Mouse (Mus musculus): ENCODE data around the gene Mapk8ip3. TPM values are rescaled to one million over a fixed set of nuclear protein-coding genes. Genes with fewer than 3 reads are reported as not detected.
"Not testable (repeated sequence)": the region's sequence is repeated elsewhere in the genome, so short reads cannot be mapped to it uniquely, and the experiment has no call there.

Gene Mapk8ip3
- 100 to 1,000 TPM; 383 to 387 TPM for total RNA-seq (2021)
- long read RNA-seq, experiment 1, transcript Mapk8ip3-217 (3 exons, 934 nt) = major isoform, 12 of 141 reads
- long read RNA-seq, experiment 1, partial matches to known transcripts = 83 of 141 reads
- long read RNA-seq, experiment 1, other reads (novel, unspliced or antisense) = 46 of 141 reads
- long read RNA-seq, experiment 2, transcript Mapk8ip3-217 (3 exons, 934 nt) = major isoform, 7 of 106 reads
- long read RNA-seq, experiment 2, partial matches to known transcripts = 59 of 106 reads
- long read RNA-seq, experiment 2, other reads (novel, unspliced or antisense) = 40 of 106 reads

- DNase-seq (ENCODE audit: low spot score in 2 of 2) = peak; percentile 97 to 98
Measured at GRCm38 (mm10) chr17:24936259-24937237, at the start of gene Mapk8ip3. Gene Mapk8ip3, minus strand, starts transcription at chr17:24936977.

- DNase-seq (ENCODE audit: low spot score in 2 of 2) = no peak
Measured at GRCm38 (mm10) chr17:24960852-24961715, 24.3 kb upstream of the Mapk8ip3 start.

DNA sequence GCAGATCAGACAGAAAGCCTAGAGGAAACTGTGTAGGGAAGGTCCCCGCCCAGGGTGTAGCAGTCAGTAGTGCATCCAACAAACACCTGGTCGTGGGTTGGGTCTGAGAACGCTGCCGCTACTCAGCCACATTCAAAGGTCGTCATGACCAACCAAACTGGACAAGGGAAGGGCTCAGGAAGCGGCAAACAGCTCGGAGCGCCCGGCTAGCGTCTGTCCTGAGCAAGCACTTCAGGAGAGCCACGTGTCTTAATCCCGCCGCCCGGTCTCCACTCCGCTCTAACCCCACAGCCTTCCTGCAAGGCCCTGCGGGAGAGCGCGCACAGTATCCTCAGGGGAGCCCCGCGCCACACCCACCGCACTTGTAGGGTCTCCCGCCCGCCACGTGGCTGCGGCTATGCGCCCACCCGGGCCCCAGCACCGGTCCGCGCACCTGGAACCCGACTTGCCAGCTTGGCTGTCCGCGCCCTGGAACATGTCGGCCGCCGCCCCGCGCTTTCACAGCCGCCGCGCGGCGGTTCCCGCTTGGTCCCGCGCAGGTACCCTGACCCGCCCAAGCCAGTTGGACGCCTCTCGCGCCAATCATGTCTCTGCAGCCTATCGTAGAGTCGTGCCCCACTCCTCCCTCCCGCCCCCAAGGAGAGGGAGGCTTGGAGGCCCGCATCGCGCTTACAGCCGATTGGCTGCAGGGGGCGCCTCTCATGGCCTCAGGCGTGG lies 23.5 kb upstream of the Mapk8ip3 start, which contains the start of gene Jpt2:
Gene Jpt2 (minus strand): TSS at position 555 of the 717 bp plus-strand sequence.
- DNase-seq (ENCODE audit: low spot score in 2 of 2) = peak; percentile 96 to 98

GRCm38 (mm10) chr17:24959371-24959770 lies 22.6 kb upstream of the Mapk8ip3 start:
- DNase-seq (ENCODE audit: low spot score in 2 of 2) = no peak

DNA sequence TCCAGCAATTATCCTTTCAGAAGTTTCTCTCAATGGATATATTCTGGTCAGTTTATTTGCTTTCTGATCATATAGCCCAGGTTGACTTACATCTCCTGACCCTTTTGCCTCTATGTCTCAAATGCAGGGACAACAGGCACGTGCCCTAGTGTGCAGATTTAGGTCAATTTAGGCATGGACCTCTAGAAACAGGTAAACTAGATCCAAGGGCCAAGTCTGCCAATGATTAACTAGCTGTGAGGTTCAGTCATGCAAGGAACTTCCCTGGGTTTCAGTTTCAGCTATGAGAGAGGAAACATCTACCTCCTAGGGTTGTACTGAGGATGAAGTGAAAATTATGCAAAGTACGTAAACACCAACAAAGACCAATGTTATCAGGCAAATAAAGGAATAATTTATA lies 16.5 kb upstream of the Mapk8ip3 start:
- no peak for DNase-seq (ENCODE audit: low spot score in 2 of 2)

- DNase-seq (ENCODE audit: low spot score in 2 of 2) = no peak
Measured at GRCm38 (mm10) chr17:24950671-24951070, 13.9 kb upstream of the Mapk8ip3 start.

DNA sequence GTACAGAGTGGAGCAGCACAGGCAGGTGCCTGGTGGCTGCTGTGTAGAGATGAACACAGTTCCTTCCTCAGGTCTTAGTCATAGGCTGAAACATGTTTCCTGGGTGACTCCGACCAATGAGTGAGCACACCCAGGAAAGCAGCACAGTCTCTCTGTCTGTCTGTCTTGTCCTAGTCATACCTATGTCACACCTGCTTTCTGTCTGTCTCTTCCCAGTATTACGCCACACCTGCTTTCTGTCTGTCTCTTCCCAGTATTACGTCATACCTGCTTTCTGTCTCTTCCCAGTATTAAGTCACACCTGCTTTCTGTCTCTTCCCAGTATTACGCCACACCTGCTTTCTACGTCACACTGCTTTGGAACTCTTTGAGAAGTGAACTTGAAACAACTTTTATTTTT lies 11.4 kb upstream of the Mapk8ip3 start:
- no peak for DNase-seq (ENCODE audit: low spot score in 2 of 2)

GRCm38 (mm10) chr17:24943589-24943988 lies 6.8 kb upstream of the Mapk8ip3 start:
- DNase-seq (ENCODE audit: low spot score in 2 of 2) = not testable (repeated sequence)

DNA sequence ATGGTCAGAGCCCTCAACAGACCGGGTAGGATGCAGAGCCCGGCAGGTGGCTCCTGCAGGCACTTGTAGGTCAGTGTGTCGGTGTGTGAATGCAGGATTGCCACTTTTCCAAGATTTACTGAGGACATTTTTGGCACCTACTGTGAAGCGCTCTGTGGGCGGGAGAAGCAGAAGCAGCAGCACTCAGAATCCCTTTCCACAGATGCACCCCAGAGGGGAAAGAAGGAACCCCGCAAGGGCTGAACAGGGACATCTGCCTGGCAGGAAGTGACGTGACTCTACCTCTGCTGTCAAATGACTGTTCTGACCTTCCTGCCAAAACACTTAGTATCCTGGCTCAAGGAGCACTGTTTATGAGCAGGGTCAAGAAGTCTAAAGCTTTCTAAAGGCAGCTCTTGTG lies 6.3 kb upstream of the Mapk8ip3 start:
- DNase-seq (ENCODE audit: low spot score in 2 of 2) = peak; percentile 50 to 76

DNA sequence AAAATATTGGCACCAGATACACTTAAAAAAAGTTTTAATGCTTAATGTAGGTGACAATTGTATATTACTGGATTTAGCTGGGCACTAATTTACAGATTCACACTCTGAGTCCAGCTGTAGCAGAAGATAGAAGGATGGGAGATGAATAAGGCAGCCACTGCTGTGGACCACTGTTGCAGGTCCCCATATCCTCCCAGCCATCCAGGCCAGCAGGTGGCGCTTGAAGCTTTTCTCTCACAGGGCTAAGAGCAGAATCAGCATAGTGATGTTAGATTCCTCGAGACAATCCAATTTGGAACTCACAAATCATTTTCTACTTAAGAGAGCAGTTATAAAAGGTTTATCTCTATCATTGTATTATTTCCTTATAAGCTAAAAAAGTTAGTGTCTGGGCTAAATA lies 5.7 kb upstream of the Mapk8ip3 start:
- peak; percentile 24 to 48 for DNase-seq (ENCODE audit: low spot score in 2 of 2)

DNA sequence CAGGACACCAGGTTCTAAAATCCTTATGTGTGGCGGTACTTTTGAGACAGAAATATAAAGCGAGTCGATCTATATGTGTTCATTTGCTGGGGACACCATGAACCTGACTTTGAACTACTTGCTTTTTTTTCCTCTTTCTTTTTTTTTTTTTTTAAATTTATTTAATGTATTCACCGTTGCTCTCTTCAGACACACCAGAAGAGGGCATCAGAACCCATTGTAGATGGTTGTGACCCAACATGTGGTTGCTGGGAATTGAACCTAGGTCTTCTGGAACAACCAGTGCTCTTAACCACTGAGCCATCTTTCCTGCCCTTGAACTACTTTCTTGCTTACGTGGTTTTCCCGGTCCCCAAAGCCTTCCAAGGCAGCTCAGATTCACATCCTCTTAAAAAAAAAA lies 489 bp upstream of the Mapk8ip3 start:
- no peak for DNase-seq (ENCODE audit: low spot score in 2 of 2)

- no peak for DNase-seq (ENCODE audit: low spot score in 2 of 2)
Measured at GRCm38 (mm10) chr17:24935666-24936065, 1.1 kb downstream of the Mapk8ip3 start.

DNA sequence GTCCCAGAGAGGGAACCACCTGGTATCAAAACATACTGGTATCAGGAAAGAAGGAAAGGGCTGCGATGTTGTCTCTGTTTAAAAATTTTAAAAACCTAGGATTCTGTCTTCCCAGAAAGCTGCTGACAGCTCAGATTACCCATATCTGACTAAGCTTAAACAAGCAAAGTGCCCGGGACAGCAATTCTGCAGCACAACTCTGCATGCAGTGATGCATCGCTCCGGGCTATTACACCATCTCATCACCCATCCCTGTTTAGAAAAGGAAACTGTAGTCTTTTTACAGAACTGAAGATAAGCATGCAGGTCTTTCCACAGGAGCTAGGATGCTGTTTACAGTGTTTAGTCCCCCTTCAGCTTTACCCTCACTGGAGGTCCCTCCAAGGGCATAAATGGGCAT lies 1.9 kb downstream of the Mapk8ip3 start:
- DNase-seq (ENCODE audit: low spot score in 2 of 2) = no peak

- no peak for DNase-seq (ENCODE audit: low spot score in 2 of 2)
Measured at GRCm38 (mm10) chr17:24933163-24933562, 3.6 kb downstream of the Mapk8ip3 start.

GRCm38 (mm10) chr17:24932431-24932830 lies 4.3 kb downstream of the Mapk8ip3 start:
- DNase-seq (ENCODE audit: low spot score in 2 of 2) = no peak

GRCm38 (mm10) chr17:24929506-24929905 lies 7.3 kb downstream of the Mapk8ip3 start:
- no peak for DNase-seq (ENCODE audit: low spot score in 2 of 2)

DNA sequence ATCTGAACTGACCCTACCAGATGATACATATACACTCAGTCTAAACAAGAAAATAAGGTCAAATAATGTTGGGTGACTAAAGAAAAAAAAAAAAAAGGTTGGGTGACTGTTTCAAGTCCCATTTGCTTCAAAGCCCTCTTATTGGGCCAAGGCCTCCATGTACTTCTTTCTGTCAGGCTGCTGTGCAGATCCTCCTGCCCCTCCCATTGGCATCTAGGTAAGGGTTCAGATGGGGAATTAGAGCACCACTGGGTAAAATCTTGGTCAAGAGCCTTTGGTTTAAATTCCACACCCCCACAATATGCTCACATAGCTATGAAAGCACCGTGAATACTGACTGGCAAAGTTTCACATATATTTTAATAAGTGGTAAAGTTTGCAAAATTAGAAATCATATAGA lies 13.5 kb downstream of the Mapk8ip3 start:
- no peak for DNase-seq (ENCODE audit: low spot score in 2 of 2)

GRCm38 (mm10) chr17:24913984-24914383 lies 22.8 kb downstream of the Mapk8ip3 start:
- DNase-seq (ENCODE audit: low spot score in 2 of 2) = no peak

- no peak for DNase-seq (ENCODE audit: low spot score in 2 of 2)
Measured at GRCm38 (mm10) chr17:24907591-24907990, 29.2 kb downstream of the Mapk8ip3 start.

DNA sequence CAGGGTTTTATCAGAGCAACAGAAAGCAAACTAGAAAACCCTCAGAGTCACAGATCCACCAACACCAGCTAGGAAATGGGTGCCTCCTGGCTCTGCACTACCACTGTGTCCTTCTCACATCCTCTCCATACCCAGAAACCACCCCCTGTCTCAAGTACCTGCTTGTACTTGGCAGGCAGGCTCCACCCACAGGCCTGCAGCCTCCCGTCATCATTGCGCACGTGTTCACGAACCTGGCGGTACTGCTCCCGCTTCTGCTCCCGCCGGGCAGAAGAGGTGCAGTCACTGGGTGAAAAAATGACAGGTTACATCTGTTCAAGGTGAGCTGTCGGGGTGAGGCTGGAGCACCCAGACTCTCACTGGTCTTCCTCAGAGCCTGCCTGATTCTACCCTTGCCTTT lies 33.0 kb downstream of the Mapk8ip3 start:
- DNase-seq (ENCODE audit: low spot score in 2 of 2) = no peak

Data from left cerebral cortex, adult 18-20 months (tissue).